Mouse (Mus musculus) kidney, adult 2 months (tissue): Measurements from ENCODE around the gene Rbp2. TPM values are rescaled to one million over a fixed set of nuclear protein-coding genes. Genes with fewer than 3 reads are reported as not detected.

ENCODE experiments used
- DNase-seq: peaks from one replicate; pipeline ENCODE4 v3.0.0; 2021
- H3K27ac ChIP-seq: fragments of 200-500 bp; 2 replicates; pipeline ENCODE4 v1.5.1; 2012; ENCODE audit warnings: low read depth, low read length, control low read depth, inconsistent platforms; ENCODE audit not compliant: insufficient read depth
- H3K27me3 ChIP-seq: fragments of 200-500 bp; replicated peaks from 2 replicates; pipeline ENCODE4 v1.6.1; 2012; ENCODE audit warnings: mild to moderate bottlenecking, moderate library complexity, low read length, inconsistent platforms; ENCODE audit not compliant: control insufficient read depth, insufficient read depth
- H3K36me3 ChIP-seq: fragments of 200-500 bp; 2 replicates; pipeline ENCODE4 v1.6.1; 2012; ENCODE audit warnings: mild to moderate bottlenecking, moderate library complexity, low read length, inconsistent platforms; ENCODE audit not compliant: control insufficient read depth, insufficient read depth
- H3K4me1 ChIP-seq: fragments of 200-500 bp; 2 replicates; pipeline ENCODE4 v1.6.1; 2011; ENCODE audit warnings: low read length; ENCODE audit not compliant: control insufficient read depth, insufficient read depth
- H3K4me3 ChIP-seq: fragments of 200-500 bp; 2 replicates; pipeline ENCODE4 v1.5.1; 2011; ENCODE audit warnings: mild to moderate bottlenecking, low read depth, low read length, control low read depth; ENCODE audit not compliant: insufficient read depth
- CTCF ChIP-seq: fragments of 200-500 bp; conservative IDR thresholded peaks from 2 replicates; pipeline ENCODE4 v1.5.1; 2011; ENCODE audit warnings: low read depth, mild to moderate bottlenecking, control low read depth, low read length, moderate library complexity, mixed read lengths; ENCODE audit not compliant: insufficient read depth, insufficient read length
- POLR2A ChIP-seq: fragments of 200-500 bp; IDR thresholded peaks from one replicate; pipeline ENCODE4 v1.6.1; 2011; ENCODE audit warnings: low read depth, low read length, control low read depth
- WGBS: fragments of 180-500 bp; shearing (Covaris S2); methylation state at CpG from one replicate; pipeline ENCODE4 v1.1.7; 2018; 5-methylcytosine and 5-hydroxymethylcytosine counted together
- polyA plus RNA-seq: library from polyadenylated mRNA; depleted of rRNA; stranded (reverse); fragments of >200 nt; gene quantifications from 2 replicates; pipeline ENCODE4 v1.2.3, GENCODE M21; 2012

Gene Rbp2
- polyA plus RNA-seq, 1 experiment: not detected

GRCm38 (mm10) chr9:98497157-98497556 lies 11.2 kb downstream of the Rbp2 start:
- H3K36me3 ChIP-seq: no peaks in the 10 kb centered on the region
- no peaks in the 10 kb centered on the region for H3K27me3 ChIP-seq
- no peaks in the 10 kb centered on the region for H3K4me1 ChIP-seq
- H3K4me3 ChIP-seq: no peak overlapping the region
- 5% methylated on average over 7 of the region's 7 CpGs for WGBS
- peak; percentile 76 for DNase-seq
- TF ChIP-seq CTCF: no peak
- TF ChIP-seq POLR2A: no peak
- H3K27ac ChIP-seq: no peak overlapping the region

DNA sequence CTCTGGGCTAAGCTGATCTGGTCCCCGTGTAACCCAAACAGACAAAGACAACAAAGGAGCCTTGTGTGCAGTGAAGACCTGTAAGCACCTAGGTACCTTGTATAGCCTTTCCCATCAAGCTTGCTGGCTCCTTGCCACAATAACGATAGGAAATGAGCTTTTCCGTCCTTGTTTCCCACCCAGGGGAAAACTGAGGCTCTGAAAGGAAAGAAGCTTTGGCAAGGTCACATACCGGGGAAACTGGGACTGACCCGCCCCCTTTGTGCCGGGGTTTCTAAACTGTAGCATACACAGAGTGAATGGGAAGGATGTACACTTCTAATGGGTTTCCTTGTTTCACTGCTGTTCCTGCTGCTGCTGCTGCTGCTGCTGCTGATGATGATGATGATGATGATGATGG lies 12.1 kb downstream of the Rbp2 start:
- DNase-seq: peak; percentile 67
- H3K36me3 ChIP-seq: no peaks in the 10 kb centered on the region
- no peaks in the 10 kb centered on the region for H3K4me1 ChIP-seq
- TF ChIP-seq POLR2A (no peak), CTCF (no peak)
- no peaks in the 10 kb centered on the region for H3K27me3 ChIP-seq
- H3K27ac ChIP-seq: peak overlapping the region; percentile 62; the same call in 1 of the 2 replicates
- 33% methylated on average over 6 of the region's 6 CpGs for WGBS
- no peak overlapping the region for H3K4me3 ChIP-seq

DNA sequence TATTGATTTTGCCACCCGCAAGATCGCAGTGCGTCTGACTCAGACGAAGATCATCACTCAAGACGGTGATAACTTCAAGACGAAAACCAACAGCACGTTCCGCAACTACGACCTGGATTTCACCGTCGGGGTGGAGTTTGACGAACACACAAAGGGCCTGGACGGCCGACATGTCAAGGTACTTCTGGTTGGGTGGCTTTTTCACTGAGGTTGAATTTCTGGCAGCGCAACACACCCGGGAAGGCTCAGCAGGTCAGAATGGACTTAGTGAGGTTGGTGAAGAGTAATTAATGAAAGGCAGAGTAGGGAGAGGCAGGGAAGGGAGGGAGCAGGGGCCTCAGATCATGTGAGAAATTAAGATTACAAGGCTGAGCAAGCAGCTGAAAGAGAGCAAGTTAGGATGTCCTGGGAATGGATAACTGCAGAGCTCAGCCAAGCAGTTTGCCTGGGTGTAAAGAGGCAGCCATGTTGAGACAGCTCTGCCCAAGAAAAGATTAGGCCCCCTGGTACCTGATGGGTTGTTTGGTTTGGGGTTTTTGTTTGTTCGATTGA lies 12.9 kb downstream of the Rbp2 start:
- no peaks in the 10 kb centered on the region for H3K4me1 ChIP-seq
- no peak overlapping the region for H3K27ac ChIP-seq
- no peak overlapping the region for H3K4me3 ChIP-seq
- no peak for DNase-seq
- WGBS: 66% methylated on average over 17 of the region's 17 CpGs
- H3K36me3 ChIP-seq: no peaks in the 10 kb centered on the region
- H3K27me3 ChIP-seq: no peaks in the 10 kb centered on the region
- TF ChIP-seq CTCF: no peak
- TF ChIP-seq POLR2A: no peak

DNA sequence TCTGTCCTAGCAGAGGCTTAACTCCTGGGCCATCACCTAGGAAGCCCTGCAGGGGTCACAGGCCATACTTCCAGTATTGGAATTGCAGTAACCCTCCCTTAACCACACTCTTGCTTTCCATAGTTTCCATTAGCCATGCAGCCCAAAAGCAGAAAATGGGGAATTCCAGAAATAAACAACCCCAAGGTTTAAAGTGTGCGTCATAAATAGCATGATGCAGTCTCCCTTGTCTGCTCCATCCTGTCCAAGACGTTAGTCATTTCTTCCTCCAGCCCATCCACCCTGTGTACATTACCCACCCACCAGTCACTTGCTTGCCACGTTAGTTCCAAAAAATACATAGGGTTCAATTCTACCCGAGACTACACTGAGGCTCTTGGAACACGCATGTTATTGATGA lies 13.7 kb downstream of the Rbp2 start:
- no peak for DNase-seq
- Histone ChIP-seq H3K36me3 (no peaks in the 10 kb centered on the region), H3K4me1 (no peaks in the 10 kb centered on the region), H3K4me3 (no peak overlapping the region), H3K27me3 (no peaks in the 10 kb centered on the region), H3K27ac (no peak overlapping the region)
- no peak for TF ChIP-seq CTCF
- TF ChIP-seq POLR2A: no peak
- WGBS: 75% methylated on average over 5 of the region's 5 CpGs

GRCm38 (mm10) chr9:98507480-98507879 lies 21.6 kb downstream of the Rbp2 start:
- Histone ChIP-seq H3K36me3 (no peaks in the 10 kb centered on the region), H3K4me3 (no peak overlapping the region), H3K27me3 (no peaks in the 10 kb centered on the region), H3K27ac (no peak overlapping the region), H3K4me1 (no peaks in the 10 kb centered on the region)
- DNase-seq: no peak
- 42% methylated on average over 6 of the region's 6 CpGs for WGBS
- TF ChIP-seq POLR2A (no peak), CTCF (no peak)

DNA sequence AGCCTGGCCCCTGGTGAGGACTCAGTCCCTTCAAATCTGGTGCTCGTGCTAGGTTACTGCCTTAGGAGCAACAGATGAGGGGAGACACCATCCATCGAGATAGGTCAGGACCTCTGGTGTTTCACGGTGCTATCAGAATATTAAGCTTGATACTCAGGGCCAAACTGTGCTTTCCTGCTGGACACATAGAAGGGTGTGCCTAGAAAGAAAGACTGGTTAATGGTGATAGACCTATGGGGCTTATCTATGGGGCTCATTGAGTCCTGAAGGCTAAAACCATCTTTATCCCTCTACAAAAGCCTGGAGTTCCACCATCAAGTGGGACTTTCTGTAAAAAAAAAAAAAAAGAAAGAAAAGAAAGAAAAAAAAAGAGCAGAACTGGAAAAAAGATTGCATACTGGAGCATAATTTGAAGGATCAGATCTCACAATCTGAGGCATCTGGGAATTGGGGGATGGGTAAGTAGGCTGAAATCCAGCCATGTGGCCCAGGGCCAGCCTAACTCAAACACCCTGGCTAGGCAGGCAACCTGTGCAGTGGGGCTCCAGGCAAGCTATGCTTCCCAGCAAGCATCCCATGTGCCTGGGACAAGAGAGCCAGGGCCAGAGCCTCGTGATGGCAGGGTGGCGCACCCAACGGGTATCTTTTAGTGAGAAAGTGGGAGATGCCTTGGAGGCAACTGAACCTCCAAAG lies 24.6 kb downstream of the Rbp2 start:
- no peak overlapping the region for H3K27ac ChIP-seq
- TF ChIP-seq POLR2A (no peak), CTCF (no peak)
- H3K27me3 ChIP-seq: no peaks in the 10 kb centered on the region
- H3K4me1 ChIP-seq: no peaks in the 10 kb centered on the region
- WGBS: 89% methylated on average over 6 of the region's 6 CpGs
- no peak for DNase-seq
- no peaks in the 10 kb centered on the region for H3K36me3 ChIP-seq
- H3K4me3 ChIP-seq: no peak overlapping the region

- no peaks in the 10 kb centered on the region for H3K27me3 ChIP-seq
- H3K27ac ChIP-seq: no peak overlapping the region
- no peak overlapping the region for H3K4me3 ChIP-seq
- no peaks in the 10 kb centered on the region for H3K4me1 ChIP-seq
- H3K36me3 ChIP-seq: no peaks in the 10 kb centered on the region
- 44% methylated on average over 2 of the region's 2 CpGs for WGBS
- no peak for TF ChIP-seq POLR2A
- DNase-seq: no peak
Measured at GRCm38 (mm10) chr9:98523872-98524271, 38.0 kb downstream of the Rbp2 start.
